Mouse (Mus musculus): ENCODE measurements at regions not wholly inside any gene's neighbourhood (a gene's known extent, or its start where the extent isn't known, plus 50 kb on each side); places are given as distances from the start of the nearest gene placed in this dataset.

GRCm38 (mm10) chr4:47772230-47772920 is 272.6 kb upstream of the Nr4a3 start:
- TF ChIP-seq POLR2A (IDR thresholded peaks at IDR 0.05; ENCODE audit: borderline replicate concordance, low read depth, low read length) (no peak), CTCF (IDR thresholded peaks at IDR 0.05; ENCODE audit: low read depth, low read length) (no peak)
